Mouse (Mus musculus) forebrain, embryonic 16.5 days (tissue): ENCODE data around the gene Nck1. TPM values are rescaled to one million over a fixed set of nuclear protein-coding genes. Genes with fewer than 3 reads are reported as not detected.
A peak's percentile ranks its signal among the peaks of the same experiment; 100 is the strongest.

Source experiments
- ATAC-seq: fragments of 200-750 bp; cut with Nextera tagmentation; 2 replicates; pipeline ENCODE4 v1.8.0; 2017; ENCODE audit warnings: mild to moderate bottlenecking, moderate library complexity
- H3K27ac ChIP-seq: fragments of 300-500 bp; sonication (generic); 2 replicates; pipeline ENCODE4 v1.5.1; 2014; ENCODE audit warnings: low read length, control low read depth
- H3K27me3 ChIP-seq: fragments of 300-500 bp; sonication (generic); replicated peaks from 2 replicates; pipeline ENCODE4 v1.6.1; 2014; ENCODE audit warnings: low read length; ENCODE audit not compliant: control insufficient read depth, insufficient read depth
- H3K36me3 ChIP-seq: fragments of 300-500 bp; sonication (generic); 2 replicates; pipeline ENCODE4 v1.6.1; 2014; ENCODE audit not compliant: control insufficient read depth, insufficient read depth
- H3K4me1 ChIP-seq: fragments of 300-500 bp; sonication (generic); replicated peaks from 2 replicates; pipeline ENCODE4 v1.6.1; 2014; ENCODE audit warnings: low read length; ENCODE audit not compliant: control insufficient read depth, insufficient read depth
- H3K4me2 ChIP-seq: fragments of 300-500 bp; sonication (generic); 2 replicates; pipeline ENCODE4 v1.6.1; 2014; ENCODE audit warnings: mild to moderate bottlenecking, low read length, control low read depth
- H3K4me3 ChIP-seq: fragments of 300-500 bp; sonication (generic); replicated peaks from 2 replicates; pipeline ENCODE4 v1.5.1; 2014; ENCODE audit warnings: mild to moderate bottlenecking, low read length, control low read depth
- H3K9ac ChIP-seq: fragments of 300-500 bp; sonication (generic); replicated peaks from 2 replicates; pipeline ENCODE4 v1.6.1; 2014; ENCODE audit warnings: low read depth, low read length, control low read depth
- H3K9me3 ChIP-seq: fragments of 300-500 bp; sonication (generic); 2 replicates; pipeline ENCODE4 v1.6.1; 2016; ENCODE audit warnings: low read length; ENCODE audit not compliant: control insufficient read depth
- WGBS: fragments of 180-500 bp; shearing (Covaris S2); extraction: QIAGEN DNeasy Blood & Tissue Kit; methylation state at CpG from one replicate; pipeline ENCODE4 v1.1.7; 2014; 5-methylcytosine and 5-hydroxymethylcytosine counted together
- polyA plus RNA-seq: library from polyadenylated mRNA; unstranded; fragments of >200 nt; fragmentation: Nextera tagmentation; extraction: Ambion mirVana; gene quantifications from 2 replicates; pipeline ENCODE4 v1.2.1, GENCODE M21; 2015

Gene Nck1
- polyA plus RNA-seq, 1 experiment from 2014 or later: 44.8 TPM

DNA sequence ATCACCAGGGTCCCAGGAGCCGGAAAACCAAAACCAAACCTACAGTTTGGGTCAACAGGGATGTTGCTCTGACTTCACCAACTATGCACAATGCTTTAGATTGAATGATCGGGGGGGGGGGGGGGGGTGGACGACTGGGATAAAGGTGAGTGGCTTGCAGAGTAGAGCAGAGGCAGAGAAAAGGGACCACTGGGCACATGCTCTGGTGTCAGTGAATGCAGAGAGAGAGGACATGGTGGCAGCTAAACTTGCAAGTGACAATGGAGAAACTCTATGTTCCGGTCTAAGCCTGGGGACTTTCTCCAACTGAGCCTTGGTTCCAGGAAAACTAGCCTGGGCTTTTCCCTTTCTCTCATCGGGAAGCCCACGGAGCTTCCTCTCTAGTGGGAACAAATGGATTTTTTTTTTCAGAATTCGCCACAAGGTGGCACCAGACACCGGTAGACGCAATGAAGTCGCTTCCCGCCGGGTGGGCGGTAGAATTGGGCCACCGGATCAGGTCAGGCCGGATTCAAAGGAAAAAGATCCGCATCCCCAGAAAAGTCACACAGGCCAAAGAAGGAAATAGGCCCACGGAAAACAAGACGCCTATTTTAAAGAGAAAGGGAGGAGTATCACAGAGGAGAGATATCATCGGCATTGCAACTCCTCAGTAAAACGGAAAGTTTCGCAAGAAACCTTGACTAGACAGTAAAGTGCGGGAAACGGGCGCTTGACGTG is 91.8 kb downstream of the Nck1 start:
- WGBS: 8% methylated on average over 25 of the region's 25 CpGs
- peak; percentile 83 for ATAC-seq

DNA sequence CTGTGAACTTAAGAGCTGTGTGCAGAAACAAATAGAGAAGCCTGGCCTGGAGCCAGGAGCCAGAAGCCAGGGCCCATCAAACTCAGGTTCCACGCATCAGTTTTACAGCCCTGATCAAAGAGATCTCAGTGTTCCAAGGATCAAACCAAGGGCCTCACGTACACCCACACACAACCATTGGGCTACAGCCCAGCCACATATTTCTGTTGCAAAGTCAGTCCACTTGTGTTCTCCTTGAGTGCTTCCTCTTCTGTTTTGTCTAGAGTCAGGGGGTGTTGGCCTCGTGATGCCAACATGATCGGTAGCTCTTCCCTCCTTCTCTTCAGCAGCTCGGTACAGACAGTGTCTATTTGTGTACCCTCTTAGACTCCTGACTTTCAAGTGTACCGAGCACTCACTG is 93.5 kb downstream of the Nck1 start:
- no peak overlapping the region for H3K4me3 ChIP-seq
- H3K9me3 ChIP-seq: no peaks in the 10 kb centered on the region
- H3K9ac ChIP-seq: no peak overlapping the region
- H3K27me3 ChIP-seq: 0 out of 2 replicates have a peak, but pooled peaks cover 2% of the 10 kb centered on the region
- no peak for ATAC-seq
- no peak overlapping the region for H3K4me2 ChIP-seq
- no peak overlapping the region for H3K27ac ChIP-seq
- H3K36me3 ChIP-seq: no peaks in the 10 kb centered on the region
- 78% methylated on average over 6 of the region's 6 CpGs for WGBS
- H3K4me1 ChIP-seq: peaks cover 4% of the 10 kb centered on the region

More for the DNA sequence above, 91.8 kb downstream of the Nck1 start:
- H3K4me1 ChIP-seq: peaks cover 4% of the 10 kb centered on the region
- H3K36me3 ChIP-seq: no peaks in the 10 kb centered on the region
- H3K9me3 ChIP-seq: no peaks in the 10 kb centered on the region
- no peak overlapping the region for H3K9ac ChIP-seq
- peak overlapping the region; percentile 21 for H3K4me3 ChIP-seq
- H3K27me3 ChIP-seq: no peaks in the 10 kb centered on the region
- H3K27ac ChIP-seq: no peak overlapping the region
- peak overlapping the region; percentile 45 for H3K4me2 ChIP-seq

DNA sequence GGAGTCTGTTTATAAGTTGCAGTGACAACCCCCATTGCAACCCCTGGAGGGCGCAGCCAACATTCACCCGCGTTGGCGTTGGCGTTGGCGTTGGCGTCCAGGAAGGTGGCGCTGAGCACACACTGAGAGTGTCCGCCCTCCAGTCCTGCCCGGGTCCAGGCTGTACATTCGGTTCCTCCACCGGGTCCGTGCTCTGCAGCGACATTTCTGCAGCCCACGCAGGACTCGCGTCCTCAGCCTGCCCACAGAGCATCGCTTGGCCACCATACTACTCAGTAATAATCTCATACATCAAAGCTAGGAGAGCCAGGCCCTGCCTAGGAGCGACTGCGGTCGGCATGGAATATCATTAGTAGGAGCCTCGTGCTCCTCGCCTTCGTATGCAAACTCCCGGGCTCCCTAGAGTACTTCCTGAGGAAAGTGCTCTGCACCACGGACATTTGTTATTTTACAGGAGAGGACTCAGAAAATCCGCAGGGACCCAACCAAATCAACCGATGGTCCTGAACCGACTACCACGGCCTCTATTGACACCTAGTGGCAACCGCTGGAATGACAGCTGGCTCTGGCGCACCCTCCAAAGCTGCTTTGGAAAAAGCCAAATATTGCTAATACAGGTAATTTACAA is 99.8 kb downstream of the Nck1 start:
- Histone ChIP-seq H3K4me3 (peak overlapping the region; percentile 46), H3K27me3 (0 out of 2 replicates have a peak, but pooled peaks cover 2% of the 10 kb centered on the region), H3K4me2 (peak overlapping the region; percentile 71), H3K4me1 (peaks cover 6% of the 10 kb centered on the region; the same call in 1 of the 2 replicates), H3K27ac (peak overlapping the region; percentile 26; the same call in 1 of the 2 replicates), H3K9ac (peak overlapping the region; percentile 53), H3K9me3 (no peaks in the 10 kb centered on the region), H3K36me3 (no peaks in the 10 kb centered on the region)
- ATAC-seq: peak; percentile 85
- WGBS: under 1% methylated on average over 32 of the region's 32 CpGs

Other genes with a start within 250 kb of the Nck1 start
- 0.53 and 0.60 TPM in 2 replicates for gene Il20rb, start 59.3 kb downstream of the Nck1 start, polyA plus RNA-seq
- gene Slc35g2, start 25.0 kb upstream of the Nck1 start, polyA plus RNA-seq: 6.7 and 8.4 TPM in 2 replicates
- gene Stag1, start 51.7 kb upstream of the Nck1 start, polyA plus RNA-seq: 36.0 and 38.6 TPM in 2 replicates